Mouse (Mus musculus): ENCODE measurements at regions not wholly inside any gene's neighbourhood (a gene's known extent, or its start where the extent isn't known, plus 50 kb on each side); places are given as distances from the start of the nearest gene placed in this dataset.

DNA sequence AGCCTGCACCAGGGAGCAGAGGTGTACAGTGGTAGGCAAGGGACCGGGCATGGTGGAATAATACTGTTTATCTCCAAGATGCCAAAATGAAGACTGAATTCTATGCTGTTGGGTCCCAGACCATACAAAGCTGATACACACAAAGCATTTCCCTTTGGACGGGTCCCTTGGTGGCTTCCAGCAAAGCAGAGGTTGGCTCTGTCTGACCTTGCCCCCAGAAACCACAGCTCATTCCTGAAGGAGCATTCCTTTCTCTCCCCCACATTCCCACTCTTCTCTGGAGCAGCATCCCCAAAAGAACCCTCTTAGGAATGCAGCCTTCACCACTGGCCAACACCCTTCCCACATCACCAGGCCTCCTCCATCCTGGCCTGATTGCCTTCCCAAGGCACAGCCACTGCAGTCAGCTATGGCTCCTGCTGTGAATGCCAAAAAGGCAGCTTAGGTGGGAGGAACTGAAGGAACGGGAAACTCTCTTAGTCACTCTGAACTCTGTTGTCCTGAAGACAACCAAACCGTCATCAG is 212.4 kb upstream of the Dio3 start:
- Histone ChIP-seq H3K4me3 (no peak overlapping the region), H3K27ac (no peak overlapping the region), H3K4me2 (no peak overlapping the region), H3K36me3 (no peaks in the 10 kb centered on the region), H3K9ac (no peak overlapping the region), H3K4me1 (no peaks in the 10 kb centered on the region), H3K27me3 (no peaks in the 10 kb centered on the region), H3K9me3 (peaks cover 19% of the 10 kb centered on the region)
- 73% methylated on average over 4 of the region's 4 CpGs for WGBS
- no peak for ATAC-seq (ENCODE audit: insufficient number of reproducible peaks, insufficient read depth, low FRiP score, low TSS enrichment, low read depth)

DNA sequence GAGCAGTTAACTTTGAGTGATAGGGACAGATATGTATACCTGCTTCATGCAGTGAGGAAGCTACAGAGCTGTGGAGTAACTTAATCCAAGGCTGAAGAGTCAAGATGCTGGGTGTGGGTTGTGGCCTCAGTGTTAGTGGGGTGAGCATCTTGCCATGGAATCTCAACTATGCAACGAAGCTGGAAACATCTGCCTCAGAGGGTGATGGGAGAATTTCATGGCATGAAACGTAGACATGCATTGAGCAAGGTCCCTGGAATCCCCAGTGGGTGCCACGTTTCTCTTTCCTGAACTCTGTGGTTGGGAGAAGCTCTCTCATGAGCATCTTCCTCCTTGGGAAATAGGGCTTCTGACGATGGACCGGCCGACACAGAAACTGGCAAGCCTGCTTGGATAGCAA is 208.4 kb upstream of the Dio3 start:
- no peaks in the 10 kb centered on the region for H3K36me3 ChIP-seq
- no peaks in the 10 kb centered on the region for H3K4me1 ChIP-seq
- no peaks in the 10 kb centered on the region for H3K27me3 ChIP-seq
- H3K4me3 ChIP-seq: no peak overlapping the region
- H3K4me2 ChIP-seq: no peak overlapping the region
- H3K27ac ChIP-seq: no peak overlapping the region
- WGBS: 82% methylated on average over 6 of the region's 6 CpGs
- ATAC-seq (ENCODE audit: insufficient number of reproducible peaks, insufficient read depth, low FRiP score, low TSS enrichment, low read depth): no peak
- H3K9ac ChIP-seq: no peak overlapping the region
- peaks cover 19% of the 10 kb centered on the region for H3K9me3 ChIP-seq

- Histone ChIP-seq H3K36me3 (no peaks in the 10 kb centered on the region), H3K9me3 (peaks cover 19% of the 10 kb centered on the region), H3K27ac (no peak overlapping the region)
Measured at GRCm38 (mm10) chr12:110071823-110072222, 207.0 kb upstream of the Dio3 start.

DNA sequence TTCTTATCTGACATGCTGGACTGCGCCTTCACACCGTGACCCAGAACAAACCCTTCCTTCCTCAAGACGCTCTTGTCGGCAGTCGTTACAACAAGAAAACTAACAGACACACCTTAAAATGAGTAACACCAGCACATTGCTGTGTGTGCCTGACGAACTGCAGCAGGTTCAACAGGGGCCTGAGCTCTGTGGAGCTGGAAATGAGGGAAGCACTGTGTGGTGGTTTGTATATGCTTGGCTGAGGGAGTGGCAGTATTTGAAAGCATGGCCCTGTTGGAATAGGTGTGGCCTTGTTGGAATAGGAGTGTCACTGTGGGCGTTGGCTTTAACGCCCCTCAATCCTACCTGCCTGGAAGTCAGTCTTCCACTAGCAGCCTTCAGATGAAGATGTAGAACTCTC is 203.9 kb upstream of the Dio3 start:
- WGBS: 90% methylated on average over 8 of the region's 8 CpGs
- H3K4me1 ChIP-seq: 0 out of 2 replicates have a peak, but pooled peaks cover 2% of the 10 kb centered on the region
- no peak overlapping the region for H3K9ac ChIP-seq
- ATAC-seq (ENCODE audit: insufficient number of reproducible peaks, insufficient read depth, low FRiP score, low TSS enrichment, low read depth): no peak
- H3K4me3 ChIP-seq: no peak overlapping the region
- H3K36me3 ChIP-seq: no peaks in the 10 kb centered on the region
- H3K4me2 ChIP-seq: no peak overlapping the region
- H3K9me3 ChIP-seq: no peaks in the 10 kb centered on the region; the same call in 1 of the 2 replicates
- H3K27ac ChIP-seq: no peak overlapping the region
- H3K27me3 ChIP-seq: no peaks in the 10 kb centered on the region

More at GRCm38 (mm10) chr12:110071823-110072222, 207.0 kb upstream of the Dio3 start:
- ATAC-seq (ENCODE audit: insufficient number of reproducible peaks, insufficient read depth, low FRiP score, low TSS enrichment, low read depth): no peak
- no peak overlapping the region for H3K4me2 ChIP-seq
- no peak overlapping the region for H3K4me3 ChIP-seq
- no peaks in the 10 kb centered on the region for H3K27me3 ChIP-seq
- 76% methylated on average over 4 of the region's 4 CpGs for WGBS
- H3K9ac ChIP-seq: no peak overlapping the region
- H3K4me1 ChIP-seq: no peaks in the 10 kb centered on the region

GRCm38 (mm10) chr12:110077211-110077884 is 201.5 kb upstream of the Dio3 start:
- H3K9ac ChIP-seq: no peak overlapping the region
- H3K4me3 ChIP-seq: no peak overlapping the region
- H3K4me2 ChIP-seq: no peak overlapping the region
- H3K36me3 ChIP-seq: no peaks in the 10 kb centered on the region
- no peaks in the 10 kb centered on the region; the same call in 1 of the 2 replicates for H3K9me3 ChIP-seq
- 59% methylated on average over 6 of the region's 6 CpGs for whole genome bisulfite sequencing
- H3K4me1 ChIP-seq: 0 out of 2 replicates have a peak, but pooled peaks cover 2% of the 10 kb centered on the region
- ATAC-seq (ENCODE audit: insufficient number of reproducible peaks, insufficient read depth, low FRiP score, low TSS enrichment, low read depth): no peak
- H3K27me3 ChIP-seq: no peaks in the 10 kb centered on the region
- H3K27ac ChIP-seq: no peak overlapping the region

- Histone ChIP-seq H3K4me1 (0 out of 2 replicates have a peak, but pooled peaks cover 2% of the 10 kb centered on the region), H3K27me3 (no peaks in the 10 kb centered on the region), H3K4me3 (no peak overlapping the region), H3K27ac (no peak overlapping the region), H3K36me3 (no peaks in the 10 kb centered on the region), H3K9me3 (no peaks in the 10 kb centered on the region; the same call in 1 of the 2 replicates), H3K9ac (no peak overlapping the region), H3K4me2 (no peak overlapping the region)
- ATAC-seq (ENCODE audit: insufficient number of reproducible peaks, insufficient read depth, low FRiP score, low TSS enrichment, low read depth): no peak
- 65% methylated on average over 13 of the region's 13 CpGs for WGBS
Measured at GRCm38 (mm10) chr12:110078081-110078505, 200.8 kb upstream of the Dio3 start.

- Histone ChIP-seq H3K9ac (no peak overlapping the region), H3K27me3 (no peaks in the 10 kb centered on the region), H3K36me3 (no peaks in the 10 kb centered on the region), H3K4me1 (0 out of 2 replicates have a peak, but pooled peaks cover 2% of the 10 kb centered on the region), H3K4me2 (no peak overlapping the region), H3K9me3 (no peaks in the 10 kb centered on the region; the same call in 1 of the 2 replicates), H3K4me3 (no peak overlapping the region), H3K27ac (no peak overlapping the region)
- WGBS: 89% methylated on average over 3 of the region's 3 CpGs
- no peak for ATAC-seq (ENCODE audit: insufficient number of reproducible peaks, insufficient read depth, low FRiP score, low TSS enrichment, low read depth)
Measured at GRCm38 (mm10) chr12:110081831-110082615, 196.8 kb upstream of the Dio3 start.

DNA sequence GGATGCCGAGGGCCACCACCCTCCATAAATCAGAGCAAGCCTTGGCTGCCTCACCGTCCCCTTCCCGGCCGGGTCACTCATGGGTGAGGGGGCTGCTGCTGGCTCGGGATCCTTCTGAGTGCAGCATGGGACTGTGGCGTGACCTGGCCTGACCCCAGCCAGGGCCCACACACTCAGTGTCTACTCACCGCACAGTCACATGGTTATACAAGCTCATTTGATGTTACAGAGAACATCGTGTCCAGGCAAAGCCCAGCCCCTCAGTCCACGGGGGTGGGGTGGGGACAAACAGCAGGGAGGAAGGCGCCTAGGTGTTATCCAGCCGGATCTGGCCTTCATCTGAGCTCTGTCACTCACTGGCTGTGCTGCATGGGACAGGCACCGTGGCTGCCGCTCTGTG is 195.9 kb upstream of the Dio3 start:
- Histone ChIP-seq H3K36me3 (no peaks in the 10 kb centered on the region), H3K4me2 (no peak overlapping the region), H3K4me1 (no peaks in the 10 kb centered on the region), H3K9me3 (no peaks in the 10 kb centered on the region; the same call in 1 of the 2 replicates), H3K27ac (no peak overlapping the region), H3K27me3 (no peaks in the 10 kb centered on the region), H3K9ac (no peak overlapping the region), H3K4me3 (no peak overlapping the region)
- WGBS: 49% methylated on average over 13 of the region's 13 CpGs
- no peak for ATAC-seq (ENCODE audit: insufficient number of reproducible peaks, insufficient read depth, low FRiP score, low TSS enrichment, low read depth)

DNA sequence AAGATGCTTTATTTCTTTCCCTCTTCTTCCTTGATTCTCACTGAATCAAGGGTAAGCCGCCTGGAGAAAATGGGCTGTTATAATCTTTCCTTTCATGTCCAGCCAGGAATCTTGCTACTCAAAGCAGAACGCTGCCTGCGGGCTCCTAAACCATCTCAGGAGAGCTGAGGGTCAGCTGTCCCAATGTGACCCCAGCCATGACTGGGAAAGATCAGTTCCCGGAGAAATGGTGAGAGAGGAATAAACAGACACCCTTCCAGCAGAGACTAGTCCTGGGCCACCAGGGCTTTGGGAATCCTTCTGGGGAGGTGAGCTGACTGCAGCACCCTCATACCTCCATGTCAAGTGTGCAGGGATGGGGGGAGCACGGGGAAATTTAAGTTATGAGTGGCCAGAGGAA is 195.4 kb upstream of the Dio3 start:
- H3K4me2 ChIP-seq: no peak overlapping the region
- H3K9me3 ChIP-seq: no peaks in the 10 kb centered on the region; the same call in 1 of the 2 replicates
- H3K27me3 ChIP-seq: no peaks in the 10 kb centered on the region
- H3K4me1 ChIP-seq: no peaks in the 10 kb centered on the region
- H3K9ac ChIP-seq: no peak overlapping the region
- no peak for ATAC-seq (ENCODE audit: insufficient number of reproducible peaks, insufficient read depth, low FRiP score, low TSS enrichment, low read depth)
- 64% methylated on average over 5 of the region's 5 CpGs for WGBS
- no peak overlapping the region for H3K27ac ChIP-seq
- H3K4me3 ChIP-seq: no peak overlapping the region
- no peaks in the 10 kb centered on the region for H3K36me3 ChIP-seq

- H3K27me3 ChIP-seq: no peaks in the 10 kb centered on the region
- no peaks in the 10 kb centered on the region for H3K4me1 ChIP-seq
- H3K4me3 ChIP-seq: no peak overlapping the region
- H3K27ac ChIP-seq: no peak overlapping the region
- H3K9ac ChIP-seq: no peak overlapping the region
- no peak for ATAC-seq (ENCODE audit: insufficient number of reproducible peaks, insufficient read depth, low FRiP score, low TSS enrichment, low read depth)
- WGBS: 94% methylated on average over 2 of the region's 2 CpGs
- H3K4me2 ChIP-seq: no peak overlapping the region
- no peaks in the 10 kb centered on the region for H3K36me3 ChIP-seq
- H3K9me3 ChIP-seq: no peaks in the 10 kb centered on the region
Measured at GRCm38 (mm10) chr12:110086921-110087320, 191.9 kb upstream of the Dio3 start.

DNA sequence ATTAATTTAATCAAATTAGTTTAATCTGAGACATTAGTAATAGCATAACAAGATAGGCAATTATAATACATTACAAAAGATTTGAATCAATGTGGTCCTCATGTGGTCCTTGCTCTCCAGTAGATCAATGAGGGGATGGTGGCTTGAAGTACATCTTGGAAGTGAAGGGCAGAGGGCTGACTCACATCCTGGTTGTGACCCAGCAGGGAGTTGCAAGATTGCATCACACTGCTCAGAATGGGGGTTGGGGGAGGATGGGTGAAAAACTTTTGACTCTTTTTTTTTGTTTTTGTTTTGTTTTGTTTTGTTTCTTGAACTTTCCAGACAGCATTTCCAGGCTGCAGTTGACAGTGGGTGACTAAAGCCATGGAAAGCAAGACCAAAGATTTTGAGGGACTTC is 191.1 kb upstream of the Dio3 start:
- no peak overlapping the region for H3K4me2 ChIP-seq
- no peak overlapping the region for H3K9ac ChIP-seq
- no peaks in the 10 kb centered on the region for H3K27me3 ChIP-seq
- H3K4me1 ChIP-seq: no peaks in the 10 kb centered on the region
- H3K27ac ChIP-seq: no peak overlapping the region
- no peaks in the 10 kb centered on the region for H3K9me3 ChIP-seq
- H3K4me3 ChIP-seq: no peak overlapping the region
- ATAC-seq (ENCODE audit: insufficient number of reproducible peaks, insufficient read depth, low FRiP score, low TSS enrichment, low read depth): no peak
- H3K36me3 ChIP-seq: no peaks in the 10 kb centered on the region

GRCm38 (mm10) chr12:110102186-110102585 is 176.7 kb upstream of the Dio3 start:
- H3K9me3 ChIP-seq: peaks cover 8% of the 10 kb centered on the region
- no peaks in the 10 kb centered on the region for H3K27me3 ChIP-seq
- no peak for ATAC-seq (ENCODE audit: insufficient number of reproducible peaks, insufficient read depth, low FRiP score, low TSS enrichment, low read depth)
- H3K9ac ChIP-seq: no peak overlapping the region
- no peaks in the 10 kb centered on the region for H3K4me1 ChIP-seq
- 85% methylated on average over 7 of the region's 7 CpGs for WGBS
- H3K27ac ChIP-seq: no peak overlapping the region
- H3K4me2 ChIP-seq: no peak overlapping the region
- no peak overlapping the region for H3K4me3 ChIP-seq
- no peaks in the 10 kb centered on the region for H3K36me3 ChIP-seq
